10 mouse cellular contexts compared by ENCODE assay signal in genomic region chr2:72871836-72872235, GRCm38 (mm10).
A peak's percentile ranks its signal among the peaks of the same experiment; 100 is the strongest.
DNase-seq lines count a peak whose midpoint lies in the region; ATAC-seq lines count a peak whose summit lies in the region.
"Had no signal": no experiment of that assay in that cellular context is flagged by ENCODE, and none has a peak within 500 bp of the region (broad histone marks: within the 10 kb centered on the region; RNA-seq: fewer than 3 reads in every experiment).

No protein-coding gene starts in this region.

- H3K27me3 ChIP-seq in limb, embryonic 11.5 days (ENCODE audit: control insufficient read depth, insufficient read depth, low read length), result no peaks in the 10 kb centered on the region
- H3K27me3 ChIP-seq in limb, embryonic 10.5 days (ENCODE audit: low read depth, poor library complexity, severe bottlenecking), result no peaks in the 10 kb centered on the region
- H3K27me3 ChIP-seq in forebrain, embryonic 14.5 days (replicated peaks; ENCODE audit: control insufficient read depth, insufficient read depth, low read length), result no peaks in the 10 kb centered on the region
- H3K27me3 ChIP-seq in forebrain, embryonic 11.5 days (ENCODE audit: control insufficient read depth, insufficient read depth, low read length), result no peaks in the 10 kb centered on the region
- H3K27me3 ChIP-seq: hindbrain, embryonic 15.5 days; lung, embryonic 15.5 days had no signal

- no peak for ATAC-seq in limb, embryonic 11.5 days (ENCODE audit: insufficient number of reproducible peaks, low FRiP score, low TSS enrichment, low read depth)
- ATAC-seq in forebrain, embryonic 14.5 days, result no peak
- ATAC-seq in forebrain, embryonic 11.5 days (replicated peaks; ENCODE audit: low FRiP score), result no peak

- H3K4me2 ChIP-seq in limb, embryonic 11.5 days (ENCODE audit: low read depth, severe bottlenecking), result no peak overlapping the region
- no peak overlapping the region for H3K4me2 ChIP-seq in forebrain, embryonic 14.5 days (ENCODE audit: low read length)
- no peak overlapping the region for H3K4me2 ChIP-seq in forebrain, embryonic 11.5 days (ENCODE audit: low read depth, low read length, severe bottlenecking)
- H3K4me2 ChIP-seq: hindbrain, embryonic 15.5 days; lung, embryonic 15.5 days had no signal

- H3K36me3 ChIP-seq in limb, embryonic 11.5 days (ENCODE audit: control insufficient read depth, insufficient read depth, low read length), result no peaks in the 10 kb centered on the region
- H3K36me3 ChIP-seq in limb, embryonic 10.5 days, result no peaks in the 10 kb centered on the region
- no peaks in the 10 kb centered on the region for H3K36me3 ChIP-seq in forebrain, embryonic 14.5 days (ENCODE audit: control insufficient read depth, insufficient read depth, low read length)
- H3K36me3 ChIP-seq in forebrain, embryonic 11.5 days (ENCODE audit: control insufficient read depth, insufficient read depth, low read length), result no peaks in the 10 kb centered on the region
- H3K36me3 ChIP-seq: hindbrain, embryonic 15.5 days; lung, embryonic 15.5 days had no signal

- peak; percentile 11 for DNase-seq in limb, embryonic 11.5 days (ENCODE audit: low spot score)
- no peak for DNase-seq in limb, embryonic 10.5 days (ENCODE audit: low spot score)
- peak; percentile 48 to 71 for DNase-seq in heart, postnatal 14 days
- peak; percentile 24 to 35 for DNase-seq in lung, postnatal 4 days
- DNase-seq in spleen, postnatal 4 days (ENCODE audit: low spot score in 2 of 2), result no peak
- DNase-seq in forebrain, embryonic 14.5 days (ENCODE audit: low spot score), result no peak
- DNase-seq in forebrain, embryonic 11.5 days (ENCODE audit: low spot score), result no peak

- H3K9ac ChIP-seq in limb, embryonic 11.5 days (ENCODE audit: low read length), result no peak overlapping the region
- no peak overlapping the region for H3K9ac ChIP-seq in forebrain, embryonic 14.5 days (ENCODE audit: low read length)
- no peak overlapping the region for H3K9ac ChIP-seq in forebrain, embryonic 11.5 days (ENCODE audit: low read length)
- H3K9ac ChIP-seq: hindbrain, embryonic 15.5 days; lung, embryonic 15.5 days had no signal

- intact Hi-C loops in heart, postnatal 14 days (cut with DNase I), result no loop called here

- no peaks in the 10 kb centered on the region for H3K4me1 ChIP-seq in limb, embryonic 11.5 days (ENCODE audit: control insufficient read depth, insufficient read depth, low read length)
- H3K4me1 ChIP-seq in limb, embryonic 10.5 days, result no peaks in the 10 kb centered on the region
- H3K4me1 ChIP-seq in brown adipose tissue, adult 24 weeks (ENCODE audit: control insufficient read depth, insufficient read depth, insufficient read length, low read length), result no peaks in the 10 kb centered on the region; the same call in 1 of the 2 replicates
- H3K4me1 ChIP-seq in forebrain, embryonic 14.5 days (ENCODE audit: control insufficient read depth, insufficient read depth, low read length), result no peaks in the 10 kb centered on the region
- no peaks in the 10 kb centered on the region for H3K4me1 ChIP-seq in forebrain, embryonic 11.5 days (replicated peaks; ENCODE audit: control insufficient read depth, insufficient read depth, low read length)
- H3K4me1 ChIP-seq: hindbrain, embryonic 15.5 days; lung, embryonic 15.5 days had no signal

- no peak overlapping the region for H3K27ac ChIP-seq in limb, embryonic 11.5 days (replicated peaks; ENCODE audit: low read depth, low read length)
- H3K27ac ChIP-seq in limb, embryonic 10.5 days, result no peak overlapping the region
- peak overlapping the region; percentile 73 for H3K27ac ChIP-seq in brown adipose tissue, adult 24 weeks (replicated peaks; ENCODE audit: low read depth, low read length)
- no peak overlapping the region for H3K27ac ChIP-seq in forebrain, embryonic 14.5 days (ENCODE audit: low read depth, low read length)
- no peak overlapping the region for H3K27ac ChIP-seq in forebrain, embryonic 11.5 days (ENCODE audit: low read depth, low read length)
- H3K27ac ChIP-seq: hindbrain, embryonic 15.5 days; lung, embryonic 15.5 days had no signal

- no peak overlapping the region for H3K4me3 ChIP-seq in limb, embryonic 11.5 days (ENCODE audit: low read depth, low read length)
- no peak overlapping the region for H3K4me3 ChIP-seq in limb, embryonic 10.5 days
- no peak overlapping the region for H3K4me3 ChIP-seq in brown adipose tissue, adult 24 weeks (ENCODE audit: insufficient read depth, low read depth, low read length)
- no peak overlapping the region for H3K4me3 ChIP-seq in forebrain, embryonic 14.5 days (ENCODE audit: low read depth, low read length)
- H3K4me3 ChIP-seq in forebrain, embryonic 11.5 days (ENCODE audit: low read depth, low read length), result no peak overlapping the region
- H3K4me3 ChIP-seq: hindbrain, embryonic 15.5 days; lung, embryonic 15.5 days had no signal

- WGBS in limb, embryonic 11.5 days, result 90% methylated on average over 5 of the region's 5 CpGs
- WGBS in limb, embryonic 10.5 days, result 90% methylated on average over 5 of the region's 5 CpGs
- 86% methylated on average over 5 of the region's 5 CpGs for WGBS in forebrain, embryonic 14.5 days
- WGBS in forebrain, embryonic 11.5 days, result 91% methylated on average over 5 of the region's 5 CpGs

- peaks cover 3% of the 10 kb centered on the region; the same call in 1 of the 2 replicates for H3K9me3 ChIP-seq in limb, embryonic 11.5 days (ENCODE audit: control insufficient read depth, low read length)
- H3K9me3 ChIP-seq in limb, embryonic 10.5 days (replicated peaks), result no peaks in the 10 kb centered on the region
- no peaks in the 10 kb centered on the region for H3K9me3 ChIP-seq in forebrain, embryonic 14.5 days (replicated peaks; ENCODE audit: control insufficient read depth, low read length)
- no peaks in the 10 kb centered on the region for H3K9me3 ChIP-seq in forebrain, embryonic 11.5 days (ENCODE audit: control insufficient read depth, low read length)
- H3K9me3 ChIP-seq: hindbrain, embryonic 15.5 days; lung, embryonic 15.5 days had no signal

Comparison
In these comparisons a context has a peak if more than half of its experiments do, and no peak if none do; other contexts are left out.
1. DNase-seq: peak in limb, embryonic 11.5 days (single experiment), heart, postnatal 14 days (2 of 2) and lung, postnatal 4 days (2 of 2); none in limb, embryonic 10.5 days (single experiment), spleen, postnatal 4 days (0 of 2), forebrain, embryonic 14.5 days (single experiment) and forebrain, embryonic 11.5 days (single experiment).